Mouse (Mus musculus) embryonic fibroblast, embryonic 13.5 days (primary cell): ENCODE results near the gene Nrg4. TPM values are rescaled to one million over a fixed set of nuclear protein-coding genes. Genes with fewer than 3 reads are reported as not detected.
"Not testable (repeated sequence)": the region's sequence is repeated elsewhere in the genome, so short reads cannot be mapped to it uniquely, and the experiment has no call there.

ENCODE experiments used
- H3K27ac ChIP-seq: 2 replicates; pipeline ENCODE4 v1.5.1; 2012; ENCODE audit warnings: low read length, control low read depth, inconsistent platforms; ENCODE audit not compliant: insufficient read depth
- H3K4me1 ChIP-seq: 2 replicates; pipeline ENCODE4 v1.6.1; 2011; ENCODE audit warnings: low read length; ENCODE audit not compliant: control insufficient read depth, insufficient read depth
- H3K4me3 ChIP-seq: 2 replicates; pipeline ENCODE4 v1.5.1; 2011; ENCODE audit warnings: mild to moderate bottlenecking, control low read depth, low read length; ENCODE audit not compliant: insufficient read depth
- CTCF ChIP-seq: IDR thresholded peaks from 2 replicates; pipeline ENCODE4 v1.5.1; 2011; ENCODE audit warnings: mild to moderate bottlenecking, control low read depth, low read length, moderate library complexity, borderline replicate concordance; ENCODE audit not compliant: insufficient read depth
- POLR2A ChIP-seq: IDR thresholded peaks from 2 replicates; pipeline ENCODE4 v1.6.1; 2011; ENCODE audit warnings: low read depth, mild to moderate bottlenecking, control low read depth, low read length, moderate library complexity
- polyA plus RNA-seq: library from polyadenylated mRNA; stranded (reverse); fragments of >200 nt; gene quantifications from 2 replicates; pipeline ENCODE4 v1.2.4, GENCODE M21; 2011; ENCODE audit warnings: low read depth; ENCODE audit not compliant: missing spikeins, insufficient read length

The Nrg4 gene
- polyA plus RNA-seq, 1 experiment: not detected

GRCm38 (mm10) chr9:55255604-55256003 is 71.0 kb downstream of the Nrg4 start:
- TF ChIP-seq CTCF (no peak), POLR2A (no peak)
- Histone ChIP-seq H3K4me1 (no peaks in the 10 kb centered on the region), H3K4me3 (no peak overlapping the region), H3K27ac (no peak overlapping the region)

- Histone ChIP-seq H3K27ac (no peak overlapping the region), H3K4me1 (no peaks in the 10 kb centered on the region), H3K4me3 (no peak overlapping the region)
- TF ChIP-seq CTCF (no peak), POLR2A (no peak)
Measured at GRCm38 (mm10) chr9:55255056-55255455, 71.6 kb downstream of the Nrg4 start.

GRCm38 (mm10) chr9:55253849-55254248 is 72.8 kb downstream of the Nrg4 start:
- TF ChIP-seq POLR2A: no peak
- TF ChIP-seq CTCF: no peak

GRCm38 (mm10) chr9:55252097-55252496 is 74.5 kb downstream of the Nrg4 start:
- not testable (repeated sequence) for H3K4me1 ChIP-seq, H3K27ac ChIP-seq, H3K4me3 ChIP-seq

More at GRCm38 (mm10) chr9:55253849-55254248, 72.8 kb downstream of the Nrg4 start:
- Histone ChIP-seq H3K4me3 (no peak overlapping the region), H3K4me1 (no peaks in the 10 kb centered on the region), H3K27ac (no peak overlapping the region)

GRCm38 (mm10) chr9:55250595-55251247 is 75.9 kb downstream of the Nrg4 start:
- H3K4me1 ChIP-seq: no peaks in the 10 kb centered on the region
- no peak overlapping the region for H3K4me3 ChIP-seq
- no peak overlapping the region for H3K27ac ChIP-seq
- TF ChIP-seq POLR2A (no peak), CTCF (no peak)

- no peak for TF ChIP-seq POLR2A
- no peak for TF ChIP-seq CTCF
- no peak overlapping the region for H3K27ac ChIP-seq
- H3K4me1 ChIP-seq: no peaks in the 10 kb centered on the region
- H3K4me3 ChIP-seq: no peak overlapping the region
Measured at GRCm38 (mm10) chr9:55248465-55248864, 78.2 kb downstream of the Nrg4 start.

GRCm38 (mm10) chr9:55246918-55247317 is 79.7 kb downstream of the Nrg4 start:
- no peaks in the 10 kb centered on the region for H3K4me1 ChIP-seq
- TF ChIP-seq CTCF (no peak), POLR2A (no peak)
- no peak overlapping the region for H3K27ac ChIP-seq
- no peak overlapping the region for H3K4me3 ChIP-seq

GRCm38 (mm10) chr9:55246440-55246839 is 80.2 kb downstream of the Nrg4 start:
- Histone ChIP-seq H3K27ac (no peak overlapping the region), H3K4me3 (no peak overlapping the region), H3K4me1 (no peaks in the 10 kb centered on the region)
- TF ChIP-seq CTCF (no peak), POLR2A (no peak)

- not testable (repeated sequence) for H3K27ac ChIP-seq, H3K4me3 ChIP-seq, H3K4me1 ChIP-seq
Measured at GRCm38 (mm10) chr9:55245057-55245750, 81.4 kb downstream of the Nrg4 start.

GRCm38 (mm10) chr9:55244079-55244478 is 82.6 kb downstream of the Nrg4 start:
- Histone ChIP-seq H3K4me3 (no peak overlapping the region), H3K4me1 (no peaks in the 10 kb centered on the region), H3K27ac (no peak overlapping the region)
- TF ChIP-seq POLR2A (no peak), CTCF (no peak)
